Mouse (Mus musculus): Measurements from ENCODE around the gene Fam161a.
A peak's percentile ranks its signal among the peaks of the same experiment; 100 is the strongest.

Fam161a gene

GRCm38 (mm10) chr11:22991218-22991835, 16.0 kb upstream of the Fam161a start:
- DNase-seq = no peak

GRCm38 (mm10) chr11:22994271-22994670, 13.1 kb upstream of the Fam161a start:
- DNase-seq = no peak

GRCm38 (mm10) chr11:22995461-22995860, 11.9 kb upstream of the Fam161a start:
- DNase-seq = no peak

GRCm38 (mm10) chr11:22998308-22998707, 9.0 kb upstream of the Fam161a start:
- DNase-seq = no peak

DNA sequence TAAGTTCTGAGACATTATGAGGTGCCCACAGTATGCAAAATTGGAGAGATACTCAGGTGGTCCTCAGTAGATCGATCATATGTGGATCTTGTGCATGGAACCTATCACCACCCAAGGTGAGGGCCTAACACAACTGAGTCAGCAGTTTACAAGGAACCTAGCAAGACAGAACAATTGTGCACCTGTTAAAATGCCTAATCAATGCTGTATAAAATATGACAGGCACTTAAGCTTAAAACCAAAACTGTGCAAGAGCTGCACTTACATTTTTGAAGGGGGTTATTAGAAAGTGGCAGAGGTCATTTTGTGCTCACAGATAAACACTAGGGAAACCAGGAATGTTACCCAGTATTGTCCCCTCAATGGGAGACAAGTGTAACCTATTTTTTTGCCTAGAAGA, 2.1 kb upstream of the Fam161a start:
- no peak for DNase-seq

- no peak for DNase-seq
These were observed 208 bp upstream of the Fam161a start for GRCm38 (mm10) chr11:23007166-23007480.

- peak; percentile 92 for DNase-seq
These were observed 971 bp downstream of the Fam161a start for GRCm38 (mm10) chr11:23008181-23008823.

- DNase-seq = no peak
These were observed 1.5 kb downstream of the Fam161a start for GRCm38 (mm10) chr11:23008824-23009200.

- DNase-seq = no peak
These were observed 5.8 kb downstream of the Fam161a start for GRCm38 (mm10) chr11:23013096-23013495.

DNA sequence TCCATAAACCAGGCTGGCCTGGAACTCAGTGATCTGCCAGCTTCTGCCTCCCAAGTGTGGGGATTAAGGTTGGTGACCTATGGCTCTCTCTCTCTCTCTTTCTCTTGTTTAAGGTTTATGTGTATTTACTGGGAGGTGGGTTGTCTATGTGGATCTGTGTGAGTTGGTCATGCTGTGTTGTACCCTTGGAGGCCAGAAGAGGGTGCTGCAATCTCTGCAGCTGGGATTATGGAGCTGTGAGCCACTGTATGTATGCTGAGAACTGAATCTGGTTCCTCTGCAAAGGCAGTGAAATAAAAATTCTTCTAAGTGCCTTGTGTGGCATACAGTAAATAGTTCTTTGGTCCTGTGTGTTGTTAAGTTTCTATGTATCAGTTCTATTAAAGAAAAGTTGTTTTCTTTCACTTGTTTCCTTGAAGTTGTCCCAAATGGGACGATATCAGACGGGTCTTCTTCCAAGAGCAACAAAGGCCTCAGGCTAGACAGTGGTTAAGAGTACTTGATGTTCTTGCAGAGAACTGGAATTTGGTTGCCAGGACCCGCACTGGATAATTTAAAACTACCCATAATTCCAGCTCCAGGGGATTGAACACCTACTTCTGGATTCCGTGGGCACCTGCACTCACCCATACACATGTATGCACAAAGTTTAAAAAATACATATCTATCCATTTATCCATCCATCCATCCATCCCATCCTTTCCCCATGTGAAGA, 6.4 kb downstream of the Fam161a start:
- no peak for DNase-seq

DNA sequence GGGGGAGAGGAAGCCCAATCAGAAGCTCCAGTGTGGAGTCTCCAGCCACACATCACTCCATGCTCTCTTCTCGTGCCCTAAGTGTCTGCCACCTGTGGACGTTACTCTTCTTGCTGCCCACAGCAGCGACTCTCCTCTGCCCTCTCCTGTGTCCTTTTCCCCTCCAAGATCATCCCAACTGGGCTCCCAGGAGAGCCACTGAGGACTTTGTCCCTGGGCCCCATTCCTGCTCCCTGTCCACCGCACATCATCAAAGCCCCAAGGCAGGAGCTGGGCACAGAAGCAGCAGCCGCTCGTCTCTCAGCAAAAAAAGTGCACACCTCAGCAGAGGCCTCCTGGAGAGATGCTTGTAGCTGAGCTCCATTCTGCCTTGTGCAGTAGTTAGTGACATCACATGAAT, 7.7 kb downstream of the Fam161a start:
- DNase-seq = no peak

DNA sequence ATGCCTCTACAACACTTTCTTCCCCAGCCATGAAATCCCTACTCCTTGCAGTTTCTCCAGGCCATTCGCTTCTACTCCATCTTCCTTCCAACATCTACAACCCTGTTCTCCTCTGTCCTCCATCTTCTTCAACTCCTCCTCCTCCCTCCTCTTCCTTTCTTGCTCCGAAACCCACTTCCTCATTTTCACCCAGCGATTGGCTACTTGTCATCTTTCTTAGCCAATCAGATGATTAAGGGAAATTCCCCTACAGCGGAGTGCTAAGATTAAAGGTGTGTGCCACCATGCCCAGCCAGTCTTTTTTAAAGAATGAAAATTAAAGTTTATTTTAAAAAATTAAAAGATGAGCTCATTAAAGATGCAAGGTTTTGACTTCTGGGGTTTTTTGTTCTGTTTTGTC, 10.6 kb downstream of the Fam161a start:
- DNase-seq = no peak

GRCm38 (mm10) chr11:23020116-23020770, 12.9 kb downstream of the Fam161a start:
- no peak for DNase-seq

DNA sequence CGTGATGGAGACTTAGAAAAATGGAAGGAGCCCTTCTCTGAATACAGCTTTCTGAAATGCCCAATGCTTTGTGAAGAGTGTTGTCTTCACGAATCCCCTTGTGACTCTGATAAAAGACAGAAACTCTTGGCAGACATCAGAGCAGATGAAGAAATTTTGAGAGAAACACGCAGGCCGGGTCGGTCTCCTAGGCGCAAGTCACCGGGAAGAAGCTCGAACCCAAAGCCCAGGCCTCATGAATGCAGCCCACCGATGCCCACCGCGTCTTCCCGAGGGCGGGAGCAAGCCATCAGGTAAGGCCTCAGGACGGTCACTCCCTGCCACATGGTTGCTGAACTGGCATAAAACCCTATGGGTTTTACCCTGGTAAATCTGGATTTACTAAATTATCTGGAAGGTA, 13.5 kb downstream of the Fam161a start:
- no peak for DNase-seq

DNA sequence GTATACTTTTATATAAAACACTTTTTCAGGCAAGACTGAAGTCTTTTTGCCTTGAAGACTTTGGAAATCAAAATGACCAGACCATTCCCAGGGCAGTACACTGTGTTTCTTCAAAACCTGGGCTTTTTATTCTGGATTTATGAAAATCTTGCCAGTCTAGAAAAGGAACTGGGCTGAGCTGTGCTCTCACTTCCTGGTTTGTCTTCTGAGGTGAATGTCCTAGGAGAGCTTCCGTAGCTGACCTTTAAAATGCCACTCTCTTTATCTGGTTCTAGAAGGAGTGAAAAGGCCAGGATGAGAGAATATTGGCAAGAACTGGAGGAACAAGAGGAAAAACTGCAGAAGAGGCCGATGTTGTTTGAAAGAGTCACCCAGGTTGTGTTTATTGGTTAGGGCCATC, 15.8 kb downstream of the Fam161a start:
- no peak for DNase-seq

- no peak for DNase-seq
These were observed 16.8 kb downstream of the Fam161a start for GRCm38 (mm10) chr11:23024169-23024568.

- no peak for DNase-seq
These were observed 21.6 kb downstream of the Fam161a start for GRCm38 (mm10) chr11:23028957-23029356.

DNA sequence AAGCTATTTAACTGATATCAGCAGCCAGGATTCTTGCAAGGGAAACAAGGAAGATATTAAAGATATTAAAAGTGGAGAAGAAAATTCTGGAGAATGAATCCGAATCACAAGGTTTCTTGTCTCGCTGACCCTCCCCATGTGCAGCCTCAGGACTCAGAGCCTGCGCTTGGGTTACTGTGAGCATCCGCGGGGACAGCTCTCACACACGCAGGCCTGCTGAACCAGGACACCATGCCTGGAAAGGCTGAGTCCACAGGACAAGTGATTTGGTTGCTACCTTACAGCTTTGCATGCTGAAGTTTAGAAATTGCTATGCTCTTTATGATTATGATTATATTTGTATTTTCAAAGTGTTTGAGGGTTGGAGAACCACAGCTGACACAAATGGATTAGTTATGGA, 22.1 kb downstream of the Fam161a start:
- DNase-seq = no peak

GRCm38 (mm10) chr11:23047252-23047651, 39.9 kb downstream of the Fam161a start:
- DNase-seq = no peak

DNA sequence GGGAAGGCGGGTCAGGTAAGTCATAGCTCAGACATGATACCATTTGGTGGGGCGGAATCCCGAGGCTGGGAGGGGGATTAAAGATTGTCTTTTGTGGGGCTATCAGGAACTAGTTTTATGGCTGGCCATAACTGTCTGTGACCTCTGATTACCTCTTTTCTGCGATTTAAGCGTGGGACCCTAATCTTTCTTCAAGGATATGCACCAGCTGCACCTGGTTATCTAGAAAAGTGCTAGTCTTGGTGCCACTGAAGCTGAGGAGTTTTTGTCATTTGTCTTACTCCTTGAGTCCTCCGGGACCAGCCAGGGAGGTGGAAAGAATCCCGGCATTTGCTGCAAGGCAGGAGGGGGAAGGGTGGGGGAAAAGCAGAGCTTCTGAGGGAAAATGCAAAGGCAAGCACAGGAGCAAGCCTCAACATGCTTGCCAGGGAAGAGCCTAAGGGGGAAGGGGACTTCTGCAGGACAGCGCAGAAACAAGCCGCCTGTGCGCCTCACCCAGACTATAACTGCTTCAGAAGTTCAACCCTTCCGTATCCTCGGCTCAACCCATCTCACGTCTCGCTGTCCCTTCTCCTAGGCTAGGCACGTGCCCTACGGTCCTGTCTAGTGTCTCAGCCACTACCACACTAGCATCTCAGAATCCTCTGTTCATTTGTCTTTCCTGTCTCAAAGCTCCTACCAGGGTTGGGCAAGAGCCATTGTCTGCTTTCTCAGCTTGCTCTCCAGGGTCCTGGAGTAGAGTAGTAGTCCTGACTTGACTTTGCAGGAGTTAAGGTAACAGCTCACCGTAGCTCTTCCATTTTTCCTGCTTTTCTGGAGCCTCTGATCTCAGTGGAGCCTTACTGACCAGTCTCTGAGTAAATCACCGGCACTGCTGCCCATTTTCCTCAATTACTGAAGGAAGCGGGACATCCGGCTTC, 40.6 kb downstream of the Fam161a start:
- DNase-seq = no peak

DNA sequence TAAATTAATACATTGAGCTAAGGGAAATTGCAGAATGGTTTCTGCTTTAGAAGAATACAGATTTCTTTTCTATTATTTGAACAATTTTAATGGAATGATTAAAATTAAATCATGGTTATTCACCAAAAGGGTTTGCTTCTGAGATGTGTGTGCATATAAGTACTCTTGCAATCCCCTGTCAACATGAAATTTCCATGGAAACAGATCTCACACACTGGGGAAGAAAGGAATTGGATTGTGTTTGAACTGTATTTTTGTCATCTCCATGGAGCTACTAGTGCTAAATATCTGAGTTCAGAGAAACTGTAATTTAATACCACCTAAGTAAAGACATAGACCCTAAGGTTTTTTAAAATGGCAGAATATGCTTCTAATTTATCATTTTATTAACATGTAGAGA, 42.3 kb downstream of the Fam161a start:
- no peak for DNase-seq

GRCm38 (mm10) chr11:23052353-23052752, 45.0 kb downstream of the Fam161a start:
- peak; percentile 5 for DNase-seq

DNA sequence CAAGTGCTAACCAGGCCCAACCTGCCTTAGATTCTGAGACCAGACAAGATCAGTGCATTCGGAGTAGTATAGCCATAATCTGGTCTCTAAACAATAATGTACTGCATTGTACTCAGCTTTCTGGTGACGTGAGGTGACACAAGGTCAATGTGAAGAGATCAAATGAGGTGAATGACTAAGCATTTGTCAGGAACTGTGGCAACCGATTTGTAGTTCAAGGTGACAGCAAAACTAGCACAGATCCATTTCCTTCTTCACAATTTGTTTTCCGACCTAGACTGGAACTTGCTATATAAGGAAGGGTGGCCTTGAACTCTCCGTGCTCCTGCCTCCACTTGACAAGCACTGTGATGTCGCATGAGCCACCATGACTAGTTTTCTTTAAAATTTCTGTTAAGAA, 55.8 kb downstream of the Fam161a start:
- no peak for DNase-seq
